In the genomic region with DNA sequence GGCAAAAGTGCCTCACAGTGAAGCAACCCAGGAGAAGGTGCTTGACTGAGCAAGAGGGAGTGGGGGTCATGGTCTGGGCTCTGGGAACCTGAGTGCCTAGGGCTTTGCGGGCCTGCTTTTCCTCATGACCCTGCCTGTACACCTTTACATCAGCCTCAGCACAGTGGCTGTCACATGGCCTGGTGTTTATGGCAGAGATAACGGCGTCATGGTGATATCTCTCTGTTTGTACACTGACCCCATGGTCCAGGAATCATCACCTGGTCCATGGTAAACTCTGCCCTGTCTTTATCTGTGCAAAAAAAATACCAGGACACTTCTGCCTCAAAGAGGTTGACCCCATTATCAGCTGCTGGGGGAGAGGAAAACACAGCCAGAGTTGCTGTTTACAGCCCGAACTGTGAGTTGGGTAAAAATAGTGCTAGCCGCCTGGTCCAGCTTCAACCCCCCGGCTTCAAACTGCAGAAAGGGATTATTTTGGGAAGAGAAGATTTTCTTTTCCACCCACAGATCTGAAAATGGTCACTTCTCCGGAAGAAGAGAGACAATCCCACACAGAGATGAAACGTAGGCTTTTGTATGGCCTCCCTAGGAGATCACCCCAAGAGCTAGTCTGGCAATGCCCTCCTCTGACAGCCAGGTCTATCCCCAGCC, we compare ENCODE assay signal across 12 mouse cellular contexts.
DNase-seq lines count a peak whose midpoint lies in the region; ATAC-seq and TF ChIP-seq lines count a peak whose summit lies in the region.
"Had no signal": no experiment of that assay in that cellular context is flagged by ENCODE, and none has a peak within 500 bp of the region (broad histone marks: within the 10 kb centered on the region; RNA-seq: fewer than 3 reads in every experiment).

No protein-coding gene starts in this region.

- WGBS in heart, adult 2 months: 45% methylated on average over 8 of the region's 8 CpGs
- 51% methylated on average over 8 of the region's 8 CpGs for WGBS in liver, embryonic 15.5 days (ENCODE audit: insufficient replicate concordance)
- 88% methylated on average over 8 of the region's 8 CpGs for WGBS in hindbrain, embryonic 10.5 days

- intact Hi-C loops in heart, adult 2 months (cut with DNase I): no loop called here
- intact Hi-C loops in heart, postnatal 36 days (cut with DNase I): loop anchor here (1.0 kb wide), 1 partner anchor 18 kb away; no protein-coding TSS in a partner anchor

- TF ChIP-seq EP300 in heart, adult 2 months (IDR thresholded peaks at IDR 0.05; ENCODE audit: insufficient read depth, low read depth, low read length): peak; percentile 84

- H3K4me3 ChIP-seq in heart, adult 2 months: no peak overlapping the region
- no peak overlapping the region for H3K4me3 ChIP-seq in liver, embryonic 15.5 days (replicated peaks)
- no peak overlapping the region for H3K4me3 ChIP-seq in hindbrain, embryonic 10.5 days
- H3K4me3 ChIP-seq: midbrain, embryonic 13.5 days had no signal

- no peaks in the 10 kb centered on the region for H3K79me2 ChIP-seq in heart, adult 2 months (replicated peaks; ENCODE audit: control insufficient read depth, insufficient read depth, low read length)

- no peaks in the 10 kb centered on the region for H3K36me3 ChIP-seq in heart, adult 2 months (ENCODE audit: control insufficient read depth, insufficient read depth, low read length)
- H3K36me3 ChIP-seq in liver, embryonic 15.5 days (replicated peaks): no peaks in the 10 kb centered on the region
- no peaks in the 10 kb centered on the region for H3K36me3 ChIP-seq in hindbrain, embryonic 10.5 days
- H3K36me3 ChIP-seq: midbrain, embryonic 13.5 days had no signal

- H3K4me2 ChIP-seq in liver, embryonic 15.5 days: no peak overlapping the region
- H3K4me2 ChIP-seq: midbrain, embryonic 13.5 days had no signal

- TF ChIP-seq POLR2A in heart, adult 2 months (IDR thresholded peaks at IDR 0.05; ENCODE audit: insufficient read depth, low read depth, low read length): no peak

- no peaks in the 10 kb centered on the region for H3K27me3 ChIP-seq in heart, adult 2 months (ENCODE audit: control insufficient read depth, insufficient read depth, low read length)
- H3K27me3 ChIP-seq in liver, embryonic 15.5 days: no peaks in the 10 kb centered on the region
- H3K27me3 ChIP-seq in hindbrain, embryonic 10.5 days (ENCODE audit: insufficient read depth, poor library complexity, severe bottlenecking): no peaks in the 10 kb centered on the region
- H3K27me3 ChIP-seq: midbrain, embryonic 13.5 days had no signal

- TF ChIP-seq CTCF in heart, adult 2 months (IDR thresholded peaks at IDR 0.05): no peak

- no peak overlapping the region for H3K9ac ChIP-seq in heart, adult 2 months (ENCODE audit: low read depth, low read length)
- no peak overlapping the region for H3K9ac ChIP-seq in liver, embryonic 15.5 days
- H3K9ac ChIP-seq: midbrain, embryonic 13.5 days had no signal

- H3K9me3 ChIP-seq in liver, embryonic 15.5 days (replicated peaks): no peaks in the 10 kb centered on the region
- no peaks in the 10 kb centered on the region for H3K9me3 ChIP-seq in hindbrain, embryonic 10.5 days
- H3K9me3 ChIP-seq: midbrain, embryonic 13.5 days had no signal

- H3K4me1 ChIP-seq in heart, adult 2 months (ENCODE audit: control insufficient read depth, insufficient read depth, low read length): peaks cover 12% of the 10 kb centered on the region
- H3K4me1 ChIP-seq in liver, embryonic 15.5 days (replicated peaks): 0 out of 2 replicates have a peak, but pooled peaks cover 11% of the 10 kb centered on the region
- H3K4me1 ChIP-seq in hindbrain, embryonic 10.5 days (replicated peaks): peaks cover 17% of the 10 kb centered on the region

- DNase-seq in frontal cortex, postnatal 25 days (ENCODE audit: low spot score in 2 of 2): no peak
- peak; percentile 43 to 73 for DNase-seq in heart, adult 2 months
- DNase-seq in heart, postnatal 36 days: peak; percentile 38 to 52
- DNase-seq in hindbrain, embryonic 10.5 days (ENCODE audit: low spot score): no peak
- DNase-seq in kidney, adult 11 months: no peak
- DNase-seq in T-cell, adult 2 months (ENCODE audit: low spot score): no peak
- DNase-seq: cerebellum, adult 8-10 months had no signal

- ATAC-seq in frontal cortex, adult (ENCODE audit: low TSS enrichment): peak; percentile 54
- ATAC-seq in liver, embryonic 15.5 days (ENCODE audit: insufficient read depth): peak; percentile 71
- ATAC-seq: hindbrain, postnatal 0 days; lung, postnatal 0 days; midbrain, embryonic 13.5 days had no signal

- peak overlapping the region; percentile 71 for H3K27ac ChIP-seq in heart, adult 2 months
- no peak overlapping the region for H3K27ac ChIP-seq in liver, embryonic 15.5 days (replicated peaks)
- H3K27ac ChIP-seq in hindbrain, embryonic 10.5 days: no peak overlapping the region
- H3K27ac ChIP-seq: hindbrain, postnatal 0 days; midbrain, embryonic 13.5 days had no signal

Comparison
In these comparisons a context has a peak if more than half of its experiments do, and no peak if none do; other contexts are left out.
1. DNase-seq: peak in heart, adult 2 months (2 of 2) and heart, postnatal 36 days (2 of 2); none in frontal cortex, postnatal 25 days (0 of 2), hindbrain, embryonic 10.5 days (single experiment), kidney, adult 11 months (single experiment) and T-cell, adult 2 months (single experiment).